Mouse (Mus musculus) Patski (cell line): Measurements from ENCODE around the gene Chrm4. TPM values are rescaled to one million over a fixed set of nuclear protein-coding genes. Genes with fewer than 3 reads are reported as not detected.

Experiments used
- ATAC-seq: fragments of 100-300 bp; one replicate; pipeline ENCODE4 v1.8.0; 2021
- CTCF ChIA-PET: fragments of 350-600 bp; sonication (Branson Sonifier 250); formaldehyde crosslinking; loops from one replicate; lab custom pipeline; 2022; ENCODE audit warnings: inconsistent platforms; lab: Charles Lee
- POLR2A ChIA-PET: fragments of 350-600 bp; sonication (Branson Sonifier 250); formaldehyde crosslinking; loops from one replicate; lab custom pipeline; 2022; ENCODE audit warnings: antibody characterized with exemption, inconsistent platforms; lab: Charles Lee
- DNase-seq: peaks from one replicate; pipeline ENCODE4 v3.0.0-alpha.2; 2011; ENCODE audit warnings: low read depth, low spot score
- H3K27me3 ChIP-seq: fragments of 371-371 bp; one replicate; pipeline ENCODE4 v1.5.1; 2021
- CTCF ChIP-seq: fragments of 100-300 bp; IDR thresholded peaks from one replicate; pipeline ENCODE4 v1.5.1; 2021
- in situ Hi-C: fragments of 300-500 bp; cut with MboI; formaldehyde crosslinking; loops from 3 replicates; pipeline ENCODE4 v1.11.1; 2018; ENCODE audit warnings: low pct_unique_long_range_greater_than_20kb, mixed read lengths
- polyA plus RNA-seq: library from polyadenylated mRNA; unstranded; gene quantifications from one replicate; pipeline ENCODE4 v1.2.3, GENCODE M21; 2021

Chrm4 gene
- polyA plus RNA-seq, 1 experiment from 2014 or later, result not detected

DNA sequence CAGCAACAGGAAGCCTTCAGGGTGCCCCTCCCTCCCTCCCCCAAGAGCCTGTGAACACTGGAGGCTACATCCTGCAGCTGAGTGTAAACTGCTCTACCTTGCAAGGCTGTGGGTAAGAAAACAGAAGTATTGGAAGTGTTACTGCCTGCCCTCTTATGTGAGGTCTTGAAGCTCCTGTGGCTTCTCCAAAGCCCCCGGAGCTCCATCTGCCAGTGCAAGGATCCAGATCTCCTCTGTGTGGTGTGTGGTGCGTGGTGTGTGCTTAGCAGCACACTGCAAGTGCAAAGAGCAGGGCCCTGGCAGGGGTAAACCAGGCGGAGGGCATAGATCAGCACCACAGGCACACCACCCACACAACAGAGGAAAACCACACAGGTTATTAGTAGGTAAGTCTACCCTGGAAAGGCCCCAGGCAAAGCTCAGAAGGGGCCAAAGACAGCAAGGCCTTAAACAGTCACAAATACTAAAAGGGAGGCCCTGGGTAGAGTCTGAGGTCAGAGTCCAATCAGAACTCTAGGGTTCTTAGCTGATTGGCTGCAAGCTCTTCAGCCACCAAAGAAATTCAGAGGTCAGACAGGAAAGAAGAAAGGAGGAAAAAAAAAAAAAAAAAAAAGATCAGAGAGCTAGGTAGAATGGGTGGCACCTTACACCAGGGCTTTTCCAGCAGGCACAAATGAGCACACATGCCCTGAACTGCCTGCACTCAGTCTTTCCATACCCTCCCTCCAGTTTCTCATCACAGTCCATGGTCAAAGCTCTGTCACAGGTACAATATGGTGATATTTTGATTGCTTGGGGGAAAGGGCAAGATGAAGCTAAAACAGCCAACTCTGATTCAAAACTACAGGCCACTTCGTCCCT is 35.1 kb downstream of the Chrm4 start:
- ATAC-seq (no peak), DNase-seq (no peak)
- in situ Hi-C loops, result no loop called here
- H3K27me3 ChIP-seq, result peaks cover 5% of the 10 kb centered on the region
- no peak for TF ChIP-seq CTCF
- ChIA-PET CTCF (interaction anchor here (2.6 to 5.8 kb wide), 3 partner anchors 8 to 25 kb away, joined by 10 to 63 read pairs (median 11); partner anchors contain the start of gene Gm9821), POLR2A (interaction anchor here (0.6 to 1.4 kb wide), 3 partner anchors 13 to 434 kb away, joined by 4 to 6 read pairs (median 4); partner anchors contain the start of gene Mdk)

DNA sequence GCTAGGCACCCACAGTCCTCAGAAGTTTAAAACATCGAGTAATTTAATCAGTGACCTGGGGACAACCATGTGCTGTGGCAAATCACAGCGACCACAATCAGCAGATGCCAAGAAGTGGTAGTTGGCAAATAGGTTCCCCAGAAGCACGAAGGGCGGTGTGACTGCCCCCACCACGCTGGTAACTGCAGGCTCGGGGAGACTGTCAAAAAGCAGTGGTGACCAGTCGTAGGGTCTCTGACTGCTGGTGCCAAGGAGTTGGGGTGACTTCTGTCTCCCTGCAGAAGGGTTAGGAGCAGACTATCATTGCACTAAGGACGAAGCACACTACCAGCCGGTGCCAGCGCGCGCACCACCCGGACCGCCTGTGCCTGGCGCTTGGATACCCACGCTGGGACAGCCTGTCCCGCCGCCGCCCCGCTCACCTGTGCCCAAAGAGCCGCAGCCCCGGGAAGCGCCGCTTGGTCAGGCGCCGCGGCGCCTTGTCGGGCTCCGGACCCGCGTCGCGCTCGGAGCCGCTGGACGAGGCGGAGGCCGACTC is 35.9 kb downstream of the Chrm4 start:
- CTCF ChIA-PET, result interaction anchor here (1.3 to 5.8 kb wide), 4 partner anchors 9 to 25 kb away, joined by 5 to 63 read pairs (median 10); partner anchors contain the start of gene Gm9821
- DNase-seq, result no peak
- POLR2A ChIA-PET, result interaction anchor here (0.7 to 1.4 kb wide), 2 partner anchors 13 to 433 kb away, joined by 4 read pairs; no protein-coding TSS in a partner anchor
- in situ Hi-C loops, result no loop called here
- peaks cover 5% of the 10 kb centered on the region for H3K27me3 ChIP-seq
- peak; percentile 34 for ATAC-seq
- TF ChIP-seq CTCF, result no peak

DNA sequence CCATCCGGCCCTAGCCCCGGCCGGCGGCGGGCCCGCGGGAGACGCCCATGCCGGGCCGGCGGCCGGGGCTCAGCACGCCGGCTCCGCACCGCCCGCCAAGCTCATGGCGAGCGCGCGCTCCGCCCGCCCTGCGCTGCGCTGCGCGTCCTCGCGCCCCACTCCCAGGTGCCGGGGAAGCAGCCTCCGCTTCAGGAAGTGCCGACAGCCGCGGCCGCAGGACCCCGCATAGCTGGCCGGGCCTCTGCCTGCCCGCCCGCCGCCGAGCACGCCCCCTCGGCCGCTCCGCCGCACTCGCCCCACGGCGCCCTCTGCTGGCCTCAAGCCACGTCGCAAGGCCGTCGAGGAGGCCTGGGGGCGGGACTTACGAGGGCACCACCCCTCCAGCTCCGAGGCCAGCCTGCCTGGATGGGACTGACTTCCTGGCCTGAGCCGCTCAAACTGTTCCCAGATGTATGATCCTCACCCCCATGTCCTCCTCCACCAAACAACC is 36.4 kb downstream of the Chrm4 start:
- H3K27me3 ChIP-seq, result peaks cover 5% of the 10 kb centered on the region
- in situ Hi-C loops, result no loop called here
- ATAC-seq (peak; percentile 88), DNase-seq (no peak)
- no peak for TF ChIP-seq CTCF
- ChIA-PET POLR2A (no interaction called here), CTCF (interaction anchor here (1.0 to 5.8 kb wide), 5 partner anchors 9 to 24 kb away, joined by 5 to 63 read pairs (median 10); partner anchors contain the start of gene Gm9821)

DNA sequence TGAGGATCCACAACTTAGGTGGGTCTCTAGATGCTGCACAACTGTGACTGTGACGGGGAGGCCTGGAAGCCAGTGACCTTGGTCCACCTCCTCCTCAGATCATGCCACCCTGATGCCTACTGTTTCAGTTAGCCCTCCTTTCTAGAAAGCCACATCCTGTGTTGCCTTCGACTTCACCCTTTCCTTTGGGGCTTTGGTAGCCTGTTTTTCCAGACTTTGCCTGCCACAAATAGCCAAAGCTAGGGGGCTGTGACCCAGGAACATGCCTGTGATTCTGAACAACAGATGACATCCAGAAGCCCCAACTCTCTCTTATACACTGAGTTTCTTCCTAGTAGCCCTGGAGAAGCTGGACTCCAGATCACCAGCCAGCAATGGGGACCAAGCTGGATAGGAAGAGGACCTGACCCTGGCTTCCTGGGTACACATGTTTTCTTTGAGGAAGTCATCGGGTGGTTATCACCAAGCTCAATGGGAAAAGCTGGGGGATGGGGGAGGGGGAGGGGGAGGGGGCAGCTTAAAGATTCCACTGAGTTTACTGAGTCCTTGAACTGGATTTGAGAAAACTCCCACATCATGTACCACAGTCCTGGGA is 37.7 kb downstream of the Chrm4 start:
- POLR2A ChIA-PET, result no interaction called here
- TF ChIP-seq CTCF, result no peak
- CTCF ChIA-PET, result interaction anchor here (1.0 to 5.8 kb wide), 4 partner anchors 9 to 23 kb away, joined by 5 to 63 read pairs (median 10); partner anchors contain the start of gene Gm9821
- H3K27me3 ChIP-seq, result peaks cover 5% of the 10 kb centered on the region
- in situ Hi-C loops, result no loop called here
- DNase-seq (no peak), ATAC-seq (no peak)

DNA sequence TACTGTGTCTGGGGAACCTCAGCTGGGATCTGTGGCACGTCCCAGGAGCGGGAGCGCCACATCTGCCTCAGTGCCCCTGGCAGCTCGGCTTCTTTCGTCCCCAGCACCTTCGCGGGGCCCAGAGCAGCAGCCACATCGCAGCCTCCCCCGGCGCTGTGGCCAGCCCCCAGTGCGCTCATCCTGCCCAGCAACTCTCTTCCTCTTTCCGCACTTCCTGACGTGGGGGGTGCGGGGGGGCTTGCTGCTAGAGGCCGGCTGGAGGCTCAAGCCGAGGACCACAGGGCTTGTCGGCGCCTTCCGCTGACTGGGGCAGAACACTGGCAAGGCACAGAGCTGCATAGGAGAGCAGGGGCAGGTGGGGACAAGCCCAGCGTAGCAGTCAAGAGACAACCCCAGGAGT is 38.4 kb downstream of the Chrm4 start:
- no peak for TF ChIP-seq CTCF
- ATAC-seq, result no peak
- ChIA-PET CTCF (no interaction called here), POLR2A (no interaction called here)
- H3K27me3 ChIP-seq, result peaks cover 8% of the 10 kb centered on the region
- in situ Hi-C loops, result no loop called here
- no peak for DNase-seq

DNA sequence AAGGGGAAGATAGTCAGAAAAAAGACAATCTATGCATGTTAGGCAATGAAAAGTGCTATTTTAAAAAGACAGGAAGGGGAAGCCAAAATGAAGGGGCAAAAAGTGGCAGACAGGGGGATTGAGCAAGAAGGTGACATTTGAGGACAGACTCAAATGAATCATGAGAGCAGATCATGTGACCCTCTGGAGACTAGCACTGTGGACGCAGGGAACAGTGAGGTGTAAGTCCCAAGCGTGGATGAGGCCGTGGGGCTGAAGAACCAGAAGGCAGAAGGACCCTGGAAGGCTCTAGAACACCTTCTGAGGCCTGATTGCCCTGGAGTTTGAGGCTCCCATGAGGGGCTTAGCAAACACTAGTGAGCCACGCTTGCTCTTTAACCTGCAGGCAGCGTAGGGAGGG is 39.3 kb downstream of the Chrm4 start:
- no peak for TF ChIP-seq CTCF
- CTCF ChIA-PET, result no interaction called here
- no peak for DNase-seq
- ATAC-seq, result no peak
- in situ Hi-C loops, result no loop called here
- POLR2A ChIA-PET, result no interaction called here
- peaks cover 8% of the 10 kb centered on the region for H3K27me3 ChIP-seq

DNA sequence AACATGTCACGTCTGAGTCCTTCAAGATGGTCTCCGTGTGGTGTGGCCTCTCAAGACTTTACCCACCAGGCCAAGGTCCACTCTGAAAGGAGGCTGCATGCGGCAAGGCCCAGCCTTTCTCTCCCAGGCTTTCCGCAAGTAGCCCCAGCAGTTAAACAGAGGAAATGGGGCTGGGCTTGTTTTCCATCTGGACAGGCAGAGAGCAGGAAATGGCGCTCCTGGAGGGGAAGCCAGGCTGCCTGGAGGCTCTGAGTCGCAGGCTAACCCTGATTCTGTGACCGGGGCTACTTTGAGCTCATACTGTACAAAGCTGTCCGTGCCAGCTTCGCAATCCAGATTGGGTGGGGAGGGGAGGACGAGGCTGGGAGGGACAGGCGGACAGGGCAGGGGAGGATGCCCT is 40.9 kb downstream of the Chrm4 start:
- H3K27me3 ChIP-seq, result peaks cover 14% of the 10 kb centered on the region
- TF ChIP-seq CTCF, result no peak
- ChIA-PET POLR2A (no interaction called here), CTCF (no interaction called here)
- DNase-seq, result no peak
- in situ Hi-C loops, result no loop called here
- ATAC-seq, result no peak

DNA sequence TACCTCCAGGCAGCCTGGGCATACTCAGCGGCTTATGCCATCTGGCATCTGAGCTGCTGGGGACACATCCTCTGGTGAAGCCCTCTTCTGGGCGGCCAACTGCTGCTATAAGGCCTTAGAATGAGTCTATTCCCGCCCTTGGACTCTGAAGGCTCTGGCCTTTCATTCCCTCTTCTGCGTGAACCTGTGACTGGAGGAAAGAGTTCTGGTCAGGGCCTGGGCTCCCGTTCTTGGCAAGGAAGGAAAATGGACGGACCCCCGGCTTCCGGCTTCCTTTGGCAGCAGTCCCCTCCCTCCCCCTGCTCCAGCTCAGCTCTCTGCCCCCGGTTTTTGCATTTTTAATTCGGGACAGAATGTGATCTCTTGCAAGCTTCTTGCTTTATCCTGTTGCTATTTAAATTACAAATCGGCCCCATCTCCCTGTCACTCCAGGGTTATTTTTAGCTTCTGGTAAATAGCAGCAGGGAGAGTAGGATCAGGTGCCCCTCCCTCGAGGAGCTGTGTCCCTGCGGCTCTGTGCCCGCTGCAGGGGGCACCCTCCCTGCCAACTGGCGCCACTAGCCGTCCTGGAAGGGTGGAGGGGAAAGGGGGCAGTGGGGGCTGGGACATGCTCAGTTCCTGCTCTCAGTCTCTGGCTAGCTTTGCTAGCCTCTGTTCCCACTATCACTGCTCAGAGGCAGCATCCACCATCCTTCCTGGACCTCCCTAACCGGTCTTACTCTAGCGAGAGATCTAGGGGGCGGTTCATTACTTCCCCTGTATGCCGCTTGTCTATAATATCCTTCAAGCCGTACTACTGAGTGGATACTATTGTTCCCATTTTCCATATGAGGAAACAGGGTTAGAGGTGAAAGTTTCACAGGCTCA is 44.4 kb downstream of the Chrm4 start:
- DNase-seq (no peak), ATAC-seq (no peak)
- no peak for TF ChIP-seq CTCF
- ChIA-PET POLR2A (interaction anchor here (0.7 kb wide), 1 partner anchor 31 kb away, joined by 3 read pairs; no protein-coding TSS in a partner anchor), CTCF (interaction anchor here (1.2 to 3.6 kb wide), 2 partner anchors 16 to 27 kb away, joined by 3 to 16 read pairs; no protein-coding TSS in a partner anchor)
- H3K27me3 ChIP-seq, result peaks cover 36% of the 10 kb centered on the region
- in situ Hi-C loops, result no loop called here

DNA sequence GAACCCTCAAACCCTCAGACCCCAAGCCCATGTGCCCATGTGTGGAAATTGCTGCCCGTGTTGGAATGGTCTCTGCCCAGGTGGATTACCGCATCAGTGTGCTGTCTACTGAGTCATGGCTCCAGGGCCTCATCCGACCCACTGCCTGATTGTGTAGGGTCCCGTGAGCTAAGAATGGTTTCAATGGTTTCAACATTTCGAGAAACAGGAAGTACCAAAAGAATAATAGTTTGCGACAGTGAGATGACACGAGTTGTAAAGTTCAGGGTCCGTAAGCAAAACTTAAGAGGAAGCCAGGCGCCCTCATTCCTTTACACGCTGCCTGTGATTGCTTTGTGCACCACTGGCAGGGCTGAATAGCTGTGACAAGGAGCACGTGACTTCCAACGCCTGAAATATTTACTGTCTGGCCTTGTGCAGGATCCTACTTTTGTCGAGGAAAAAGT is 45.1 kb downstream of the Chrm4 start:
- DNase-seq (no peak), ATAC-seq (no peak)
- ChIA-PET CTCF (interaction anchor here (1.2 to 3.6 kb wide), 2 partner anchors 15 to 28 kb away, joined by 3 to 16 read pairs; no protein-coding TSS in a partner anchor), POLR2A (no interaction called here)
- in situ Hi-C loops, result no loop called here
- no peak for TF ChIP-seq CTCF
- H3K27me3 ChIP-seq, result peaks cover 43% of the 10 kb centered on the region
